Mouse (Mus musculus) c-Kit-negative CD71-positive TER-119-positive erythroid progenitor cells, embryonic 14.5 days (primary cell): ENCODE measurements around the gene Lgmn.
A peak's percentile ranks its signal among the peaks of the same experiment; 100 is the strongest.

Source experiments
- DNase-seq: peaks from one replicate; pipeline ENCODE4 v3.0.0-alpha.2; 2013; ENCODE audit warnings: low read depth, low spot score

Gene Lgmn

DNA sequence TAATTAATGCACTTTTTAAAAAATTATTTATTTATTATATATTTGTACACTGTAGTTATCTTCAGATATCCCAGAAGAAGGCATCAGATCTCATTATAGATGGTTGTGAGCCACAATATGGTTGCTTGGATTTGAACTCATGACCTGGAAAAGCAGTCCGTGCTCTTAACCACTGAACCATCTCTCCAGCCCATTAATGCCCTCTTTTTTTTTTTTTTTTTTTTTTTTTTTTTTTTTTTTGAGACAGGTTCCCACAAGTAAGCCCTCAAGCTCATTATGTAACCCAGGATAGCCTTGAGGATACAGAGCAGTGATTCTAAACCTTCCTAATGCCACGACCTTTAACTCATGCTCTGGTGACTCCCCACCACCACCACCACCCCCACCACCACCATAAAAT, 48.5 kb downstream of the Lgmn start:
- no peak for DNase-seq

DNA sequence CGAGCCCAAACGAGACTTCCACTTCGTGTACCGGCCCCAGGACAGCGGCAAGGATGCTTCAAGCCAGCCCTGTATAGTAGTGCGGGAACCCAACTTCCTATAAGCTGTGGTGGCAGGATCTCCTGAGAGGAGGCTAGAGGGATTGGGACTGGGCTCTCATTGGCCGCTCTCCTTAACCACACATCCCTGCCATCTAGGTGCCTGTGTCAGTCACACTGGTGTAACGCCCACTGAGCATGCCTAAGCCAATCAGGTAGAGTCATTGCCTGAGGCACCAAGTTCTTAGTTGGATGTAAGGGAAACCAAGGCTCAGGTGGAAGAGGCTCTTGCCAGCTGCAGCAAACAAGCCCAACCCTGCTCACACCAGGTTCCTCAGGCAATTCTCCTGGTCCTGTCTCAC, 49.6 kb downstream of the Lgmn start:
- no peak for DNase-seq

DNA sequence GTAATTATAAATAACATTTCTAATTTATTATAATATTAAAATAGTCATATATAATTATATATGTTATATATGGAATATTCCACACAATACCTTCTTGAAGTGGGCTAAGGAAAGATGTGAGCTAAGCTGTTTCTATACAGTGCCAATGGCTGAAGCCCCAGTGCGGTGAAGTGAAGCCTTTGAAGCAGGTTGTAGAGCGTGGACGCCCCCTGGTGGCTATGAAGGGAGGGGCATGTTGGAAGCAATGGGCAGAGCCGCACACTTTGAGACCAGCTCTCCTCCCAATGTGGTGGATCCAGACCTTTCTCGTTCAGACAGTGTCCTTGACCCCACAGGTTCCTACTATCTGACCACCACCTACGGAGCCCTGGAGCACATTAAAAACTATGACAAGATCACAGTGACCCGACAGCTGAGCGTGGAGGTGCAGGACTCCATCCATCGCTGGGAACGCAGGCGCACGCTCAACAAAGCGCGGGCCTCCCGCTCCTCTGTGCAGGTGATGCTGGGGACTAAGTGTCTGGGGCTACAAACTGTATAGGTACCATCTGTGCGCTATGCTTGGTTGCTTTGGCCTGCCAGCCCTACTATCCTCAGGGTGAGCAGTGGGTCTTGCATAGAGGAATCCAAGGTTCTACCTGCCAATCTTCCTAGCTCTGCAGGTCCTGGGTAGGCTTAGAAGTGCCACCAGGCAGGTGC, 52.2 kb downstream of the Lgmn start:
- peak; percentile 68 for DNase-seq

- no peak for DNase-seq
These were observed 54.8 kb downstream of the Lgmn start for GRCm38 (mm10) chr12:102384819-102385218.

DNA sequence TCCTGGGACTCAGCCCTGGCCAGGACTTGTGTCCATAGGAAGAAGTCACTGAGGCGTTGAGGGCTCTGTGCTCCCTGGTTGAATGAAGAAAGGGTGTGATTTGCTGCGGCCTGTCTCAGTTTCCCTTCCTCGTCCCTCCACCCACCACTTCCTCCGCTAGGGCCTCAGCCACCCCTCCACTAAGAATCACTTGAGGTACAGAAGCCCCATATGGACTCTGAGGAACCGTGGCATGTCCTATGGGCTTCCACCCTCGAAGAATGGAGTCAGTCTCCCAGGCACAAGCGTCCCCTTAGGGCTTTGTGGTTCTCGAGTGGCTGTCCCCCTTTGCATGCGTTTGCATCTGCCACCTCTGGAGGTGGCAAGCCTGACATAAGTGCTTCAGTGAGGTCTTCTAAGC, 56.3 kb downstream of the Lgmn start:
- DNase-seq = no peak

- no peak for DNase-seq
These were observed 57.4 kb downstream of the Lgmn start for GRCm38 (mm10) chr12:102382180-102382579.

GRCm38 (mm10) chr12:102372322-102372721, 67.3 kb downstream of the Lgmn start:
- no peak for DNase-seq

DNA sequence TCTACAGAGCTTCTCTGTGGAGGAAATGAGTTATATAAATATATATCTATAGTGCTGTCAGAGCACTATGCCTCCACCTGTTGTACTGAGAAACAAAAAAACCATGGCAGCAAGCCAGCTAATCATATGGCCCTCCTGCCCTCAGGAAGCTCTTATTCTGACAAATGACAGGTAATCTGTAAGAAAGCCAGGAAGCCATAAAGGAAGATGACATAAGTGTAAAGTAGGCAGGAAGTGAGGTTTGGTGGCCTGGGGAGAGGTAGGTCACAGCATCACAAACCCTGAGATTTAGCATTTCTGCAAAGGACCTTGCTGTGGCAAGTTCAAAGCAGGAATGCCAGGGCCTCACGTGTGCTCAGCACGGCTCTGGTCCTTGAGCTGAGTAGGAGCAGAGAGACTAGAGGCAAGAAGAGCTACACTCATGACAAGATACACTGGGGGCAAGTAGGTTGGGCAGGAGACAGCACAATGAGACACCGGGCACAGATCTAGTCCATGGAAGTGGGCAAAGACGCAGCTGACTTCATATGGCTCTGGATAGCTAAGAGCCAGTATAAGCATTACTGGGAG, 68.6 kb downstream of the Lgmn start:
- DNase-seq = no peak

- no peak for DNase-seq
These were observed 70.0 kb downstream of the Lgmn start for GRCm38 (mm10) chr12:102369488-102370235.

GRCm38 (mm10) chr12:102368556-102368955, 71.1 kb downstream of the Lgmn start:
- DNase-seq = no peak

DNA sequence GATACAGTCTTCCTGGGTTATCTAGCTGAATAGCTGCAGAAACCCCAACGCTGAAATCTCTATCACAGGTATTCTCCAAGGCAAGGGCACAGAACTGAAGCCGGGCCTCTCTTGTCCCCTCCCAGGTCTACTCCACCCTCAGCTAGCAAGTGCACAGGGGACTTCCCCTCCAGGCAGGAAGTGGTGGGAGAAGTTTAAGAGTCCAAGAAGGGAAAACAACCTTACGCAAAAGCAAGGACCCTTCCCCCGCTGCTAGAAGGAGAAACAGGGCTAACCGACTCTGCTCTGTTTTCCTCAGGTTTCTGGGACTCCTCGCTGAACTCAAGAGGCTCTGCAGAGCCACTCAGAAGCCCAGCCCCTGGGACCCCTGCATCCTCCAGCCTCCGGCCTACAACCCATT, 71.5 kb downstream of the Lgmn start:
- DNase-seq = no peak

- no peak for DNase-seq
These were observed 72.5 kb downstream of the Lgmn start for GRCm38 (mm10) chr12:102367075-102367474.

DNA sequence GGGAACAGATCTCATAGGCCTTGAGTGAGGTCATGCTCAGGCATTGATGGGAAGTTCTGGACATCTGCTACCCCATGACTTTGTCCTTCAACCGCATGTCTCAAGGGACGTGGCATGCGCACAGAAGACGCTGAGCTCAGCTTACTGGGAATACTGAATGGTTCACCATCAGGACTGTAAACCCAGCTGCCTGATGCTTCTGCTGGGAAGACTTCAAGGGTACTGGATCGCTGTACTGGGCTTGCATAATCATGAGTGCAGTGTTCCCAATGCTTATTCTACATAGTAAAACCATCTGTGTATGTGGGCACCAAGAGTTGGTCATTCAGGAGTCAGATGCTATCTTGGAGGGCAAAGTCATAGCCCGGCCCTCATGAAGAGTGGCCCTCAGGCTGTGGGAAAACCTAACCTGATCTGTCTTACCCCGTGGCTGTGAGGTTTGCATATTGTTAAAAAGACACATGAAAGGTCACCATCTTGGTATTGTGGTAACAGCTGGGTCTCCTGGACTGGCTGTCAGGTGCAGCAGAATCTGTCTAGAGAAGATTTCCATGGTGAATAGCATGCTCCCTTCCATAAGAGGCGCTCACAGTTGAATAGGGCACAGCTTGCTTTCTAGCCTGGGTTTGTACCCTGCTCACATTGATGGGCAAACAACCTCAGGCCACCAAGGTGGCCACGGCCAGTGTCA, 73.3 kb downstream of the Lgmn start:
- no peak for DNase-seq

GRCm38 (mm10) chr12:102365016-102365415, 74.6 kb downstream of the Lgmn start:
- DNase-seq = no peak

DNA sequence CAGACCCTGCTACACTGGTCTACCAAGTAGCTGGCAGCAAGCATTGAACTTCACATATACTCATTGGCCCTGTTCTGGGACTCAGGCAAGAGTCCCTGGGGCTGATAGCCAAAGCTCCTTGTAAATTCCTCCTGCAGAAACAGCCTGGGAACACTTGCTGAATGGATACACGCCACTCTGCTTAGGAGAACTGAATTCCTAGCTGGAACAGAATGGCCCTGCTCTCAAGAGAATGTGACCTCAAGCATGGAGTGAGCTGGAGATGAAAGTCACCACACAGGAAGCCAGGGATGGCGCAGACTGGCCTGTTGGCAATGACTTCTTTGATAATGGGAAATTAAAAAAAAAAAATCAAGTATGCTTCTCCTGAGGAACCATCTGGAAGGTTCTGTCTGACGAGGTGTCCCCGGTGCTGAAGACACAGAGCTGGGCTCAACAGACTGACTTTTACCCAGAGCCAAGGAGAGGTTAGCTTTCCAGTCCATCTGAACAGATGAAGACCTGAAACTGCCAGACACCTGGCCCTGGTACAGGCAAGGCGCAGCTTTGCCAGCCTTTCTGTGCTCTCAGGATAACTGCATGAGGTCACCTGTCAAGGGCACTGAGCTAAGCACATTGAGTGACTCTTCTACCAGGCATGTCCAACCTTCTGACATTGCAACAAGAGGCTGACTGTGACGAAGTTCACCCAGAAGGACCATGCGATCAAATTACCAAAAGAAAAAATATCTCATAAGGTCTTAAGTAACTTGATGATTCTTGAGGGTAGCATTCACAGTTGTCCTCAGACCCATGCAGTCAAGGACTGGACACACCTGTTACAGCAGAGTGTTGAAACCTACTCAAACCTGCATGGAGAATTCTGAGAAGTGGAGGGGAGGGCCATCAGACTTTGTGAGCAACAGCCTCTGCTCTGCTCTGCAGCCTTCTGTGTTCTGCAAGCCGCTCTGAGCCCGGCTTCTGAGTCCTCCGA, 78.1 kb downstream of the Lgmn start:
- no peak for DNase-seq

GRCm38 (mm10) chr12:102359390-102359789, 80.2 kb downstream of the Lgmn start:
- DNase-seq = no peak

DNA sequence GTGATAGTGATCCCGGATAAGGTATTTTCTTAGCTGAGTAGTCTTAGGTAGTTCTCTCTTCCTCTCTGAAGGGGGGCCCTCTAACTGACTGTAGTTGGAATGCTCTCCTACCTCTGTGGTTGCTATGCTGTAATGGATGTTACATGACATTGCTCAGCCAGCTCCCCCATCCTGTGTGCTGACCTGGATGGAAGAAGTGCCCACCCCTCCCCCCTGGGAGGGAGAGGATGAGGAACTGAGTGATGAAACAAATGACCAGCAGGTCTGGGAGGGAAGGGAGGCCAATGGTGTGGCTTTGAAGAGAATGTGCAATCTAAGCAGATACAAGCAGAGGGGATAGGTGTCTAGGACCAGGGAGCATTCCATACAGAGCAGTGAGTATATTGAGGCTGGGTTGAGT, 82.8 kb downstream of the Lgmn start:
- DNase-seq = no peak

DNA sequence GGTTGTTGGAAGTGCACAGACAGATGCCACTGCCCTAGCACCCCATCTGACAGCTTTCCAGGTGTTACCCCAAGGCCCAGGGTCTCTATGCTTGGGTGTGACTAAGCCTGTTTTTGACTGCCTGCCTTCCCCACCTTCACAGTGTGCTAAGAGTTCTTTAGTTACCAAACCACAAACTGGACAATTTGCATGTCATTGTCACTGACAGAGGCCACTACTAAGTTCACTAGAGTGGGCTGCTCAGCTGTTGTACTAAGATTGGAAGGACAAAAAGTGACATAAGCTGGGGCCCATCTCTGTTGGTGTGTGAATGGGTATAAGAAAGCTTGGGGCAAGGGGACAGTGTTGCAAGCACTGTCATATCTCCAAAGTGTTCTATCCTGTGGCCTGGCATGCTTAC, 83.8 kb downstream of the Lgmn start:
- no peak for DNase-seq

DNA sequence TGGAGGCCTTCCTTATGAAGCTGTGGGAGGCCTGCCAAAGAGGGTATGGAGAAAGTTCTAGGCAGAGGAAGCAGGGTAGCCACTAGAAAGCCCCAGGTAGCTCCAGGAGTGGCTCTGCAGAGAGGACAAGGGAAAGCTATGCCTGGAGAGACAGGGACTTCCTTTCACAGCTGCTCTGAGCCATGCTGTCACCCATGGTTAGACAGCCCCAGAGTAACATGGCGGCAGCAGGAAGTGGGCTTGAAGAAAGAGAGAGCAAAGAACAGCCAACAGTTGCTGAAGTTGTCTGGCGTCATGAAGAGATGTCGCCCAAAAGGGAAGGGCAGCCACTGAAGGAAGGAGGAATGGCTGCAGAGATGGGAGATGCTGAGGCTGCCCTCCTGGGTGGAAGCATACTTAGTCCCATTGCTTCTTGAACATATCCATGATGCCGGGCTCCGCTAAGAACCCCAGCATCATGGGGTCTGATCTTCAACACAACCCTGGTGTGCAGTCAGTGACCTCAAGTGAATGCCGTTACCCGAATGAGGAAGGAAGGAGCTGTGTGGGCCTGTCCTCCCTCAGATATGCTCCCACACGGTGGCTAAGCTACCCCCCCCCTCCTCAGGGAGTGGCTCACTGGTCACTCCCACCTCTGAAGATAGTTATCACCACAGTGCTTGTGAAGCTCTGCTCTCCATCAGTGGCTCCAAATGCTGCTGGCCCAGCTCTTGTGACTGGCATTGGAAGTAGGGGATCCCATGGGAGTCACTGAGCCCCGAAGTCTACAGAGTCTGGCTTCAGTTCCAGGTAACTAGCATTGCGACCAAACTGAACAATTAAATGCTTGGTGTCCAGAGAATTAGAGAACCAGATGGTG, 85.3 kb downstream of the Lgmn start:
- no peak for DNase-seq

- no peak for DNase-seq
These were observed 88.6 kb downstream of the Lgmn start for GRCm38 (mm10) chr12:102350997-102351396.
